Comparison of ENCODE assay signal across 9 mouse cellular contexts in genomic region chr5:63766715-63767114, GRCm38 (mm10). TPM values are rescaled to one million over a fixed set of nuclear protein-coding genes. Genes with fewer than 3 reads are reported as not detected.
DNase-seq lines count a peak whose midpoint lies in the region; ATAC-seq and TF ChIP-seq lines count a peak whose summit lies in the region.
"Had no signal": no experiment of that assay in that cellular context is flagged by ENCODE, and none has a peak within 500 bp of the region (broad histone marks: within the 10 kb centered on the region; RNA-seq: fewer than 3 reads in every experiment).

No protein-coding gene starts in this region.

- no peak overlapping the region for H3K4me3 ChIP-seq in cerebellum, adult 2 months (replicated peaks; ENCODE audit: insufficient read depth, low read depth, low read length)
- no peak overlapping the region for H3K4me3 ChIP-seq in forebrain, postnatal 0 days (ENCODE audit: low read depth, low read length)
- H3K4me3 ChIP-seq: heart, embryonic 13.5 days had no signal

- TF ChIP-seq CTCF in cerebellum, adult 2 months (IDR thresholded peaks at IDR 0.05; ENCODE audit: borderline replicate concordance, insufficient read depth, low read depth, low read length) = no peak
- peak; percentile 92 for TF ChIP-seq CTCF in forebrain, postnatal 0 days (IDR thresholded peaks at IDR 0.05; ENCODE audit: low read depth)

- no peak for TF ChIP-seq POLR2A in cerebellum, adult 2 months (IDR thresholded peaks at IDR 0.05; ENCODE audit: borderline replicate concordance, insufficient read depth, low read length)

- ATAC-seq in forebrain, postnatal 0 days = peak; percentile 52

- H3K4me2 ChIP-seq in forebrain, postnatal 0 days (ENCODE audit: low read depth) = peak overlapping the region; percentile 38
- H3K4me2 ChIP-seq: heart, embryonic 13.5 days had no signal

- H3K27me3 ChIP-seq in cerebellum, adult 2 months (ENCODE audit: control insufficient read depth, insufficient read depth, low read length) = no peaks in the 10 kb centered on the region
- no peaks in the 10 kb centered on the region for H3K27me3 ChIP-seq in forebrain, postnatal 0 days (ENCODE audit: insufficient read depth, low read length)
- H3K27me3 ChIP-seq: heart, embryonic 13.5 days had no signal

- no peak overlapping the region for H3K27ac ChIP-seq in cerebellum, adult 2 months (ENCODE audit: insufficient read depth, low read length)
- no peak overlapping the region for H3K27ac ChIP-seq in forebrain, postnatal 0 days (ENCODE audit: low read depth, low read length)
- H3K27ac ChIP-seq: heart, embryonic 13.5 days had no signal

- no peak overlapping the region for H3K9ac ChIP-seq in forebrain, postnatal 0 days
- H3K9ac ChIP-seq: heart, embryonic 13.5 days had no signal

- WGBS in cerebellum, adult 2 months = 44% methylated on average over 6 of the region's 6 CpGs
- 35% methylated on average over 6 of the region's 6 CpGs for WGBS in forebrain, postnatal 0 days

- peak; percentile 7 for DNase-seq in cerebellum, adult 9-10 months
- DNase-seq in cerebellum, adult 2 months = no peak
- DNase-seq in 3T3-L1 (ENCODE audit: low read depth, low spot score) = peak; percentile 68
- DNase-seq in adrenal gland, postnatal 25 days = peak; percentile 45
- DNase-seq in forebrain, postnatal 0 days = peak; percentile 91
- DNase-seq in layer of hippocampus, adult 9-10 months (ENCODE audit: low spot score) = peak; percentile 51
- peak; percentile 56 for DNase-seq in lung, postnatal 36 days
- peak; percentile 47 to 74 for DNase-seq in right cerebral cortex, adult 2 months (ENCODE audit: low spot score in 2 of 2)

- no peaks in the 10 kb centered on the region for H3K9me3 ChIP-seq in forebrain, postnatal 0 days (ENCODE audit: low read length)
- H3K9me3 ChIP-seq: heart, embryonic 13.5 days had no signal

- no peaks in the 10 kb centered on the region for H3K36me3 ChIP-seq in forebrain, postnatal 0 days (ENCODE audit: insufficient read depth)
- H3K36me3 ChIP-seq: heart, embryonic 13.5 days had no signal

- no peaks in the 10 kb centered on the region for H3K4me1 ChIP-seq in cerebellum, adult 2 months (ENCODE audit: control insufficient read depth, insufficient read depth, low read length)
- H3K4me1 ChIP-seq in forebrain, postnatal 0 days (ENCODE audit: insufficient read depth) = peaks cover 9% of the 10 kb centered on the region; the same call in 1 of the 2 replicates
- H3K4me1 ChIP-seq: heart, embryonic 13.5 days had no signal

RNA-seq across cellular contexts. Expression of gene 0610040J01Rik, which starts 45.4 kb away (rescaled TPM):
- 8.9 and 9.2 TPM in 2 replicates for polyA plus RNA-seq in cerebellum, adult 2 months (2012; rRNA removed)
- total RNA-seq in adrenal gland, postnatal 25 days (2021) = 0.15 and 0.90 TPM in 2 replicates
- total RNA-seq in forebrain, postnatal 0 days (2014; rRNA removed) = 3.8 and 6.0 TPM in 2 replicates
- polyA plus RNA-seq in forebrain, postnatal 0 days (2015; fragmentation: Nextera tagmentation; extraction: Ambion mirVana) = 6.8 and 8.0 TPM in 2 replicates

Comparison
In these comparisons a context has a peak if more than half of its experiments do, and no peak if none do; other contexts are left out.
1. DNase-seq: peak in cerebellum, adult 9-10 months (single experiment), 3T3-L1 (single experiment), adrenal gland, postnatal 25 days (single experiment), forebrain, postnatal 0 days (single experiment), layer of hippocampus, adult 9-10 months (single experiment), lung, postnatal 36 days (single experiment) and right cerebral cortex, adult 2 months (2 of 2); none in cerebellum, adult 2 months (0 of 2).